Mouse (Mus musculus): Measurements from ENCODE around the gene 2210016F16Rik. TPM values are rescaled to one million over a fixed set of nuclear protein-coding genes. Genes with fewer than 3 reads are reported as not detected.

The 2210016F16Rik gene
- 13.1 TPM for polyA plus RNA-seq (2017; shearing (Covaris generic))

GRCm38 (mm10) chr13:58384779-58385546 is at the start of gene 2210016F16Rik:
Gene 2210016F16Rik (minus strand): TSS chr13:58385225.

GRCm38 (mm10) chr13:58403243-58403642 is 18.2 kb upstream of the 2210016F16Rik start, which contains the start of gene Hnrnpk:
Gene Hnrnpk (minus strand): TSS chr13:58403343.

GRCm38 (mm10) chr13:58402003-58402743 is 17.1 kb upstream of the 2210016F16Rik start, which contains the start of gene Rmi1:
Gene Rmi1 (plus strand): TSS chr13:58402248.

GRCm38 (mm10) chr13:58358629-58359303 is 26.3 kb downstream of the 2210016F16Rik start, which contains the start of gene Kif27:
Gene Kif27 (minus strand): TSS chr13:58359122.

Other genes with a start within 250 kb of the 2210016F16Rik start
- 140 TPM for gene Idnk, start 227.6 kb downstream of the 2210016F16Rik start, polyA plus RNA-seq (2017; shearing (Covaris generic))
- gene Ubqln1, start 169.6 kb downstream of the 2210016F16Rik start, polyA plus RNA-seq (2017; shearing (Covaris generic)): 138 TPM
- 1.3 TPM for gene Gkap1, start 109.5 kb downstream of the 2210016F16Rik start, polyA plus RNA-seq (2017; shearing (Covaris generic))
- 0.48 TPM for gene Kif27, start 26.1 kb downstream of the 2210016F16Rik start, polyA plus RNA-seq (2017; shearing (Covaris generic))
- 35.0 TPM for gene Rmi1, start 17.0 kb upstream of the 2210016F16Rik start, polyA plus RNA-seq (2017; shearing (Covaris generic))
- gene Hnrnpk, start 18.1 kb upstream of the 2210016F16Rik start, polyA plus RNA-seq (2017; shearing (Covaris generic)): 1,674 TPM
- 0.50 TPM for gene Slc28a3, start 225.7 kb upstream of the 2210016F16Rik start, polyA plus RNA-seq (2017; shearing (Covaris generic))